Mouse (Mus musculus): Measurements from ENCODE around the gene Ubtf.

The Ubtf gene

DNA sequence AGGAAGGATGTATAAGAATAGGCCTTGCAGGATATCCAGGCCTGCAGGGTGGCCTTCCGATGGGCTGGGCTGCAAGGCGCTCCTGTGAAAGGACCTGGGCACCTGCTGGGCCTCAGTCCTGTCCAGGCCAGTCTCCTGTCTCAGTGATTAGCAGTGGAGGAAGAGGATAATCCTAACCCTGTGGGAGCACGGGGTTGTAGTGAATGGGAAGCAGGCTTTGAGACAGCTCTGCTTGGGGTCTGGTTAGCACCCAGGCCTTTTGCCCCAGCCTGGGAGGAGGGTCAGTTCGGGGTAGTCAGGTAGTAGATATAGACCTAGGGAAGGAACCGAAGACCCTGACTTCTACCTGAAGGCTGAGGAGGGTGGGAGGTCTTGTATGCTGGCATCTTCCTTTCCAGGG, 28.1 kb upstream of the Ubtf start:
- no peak for DNase-seq (ENCODE audit: low spot score in 2 of 2)

DNA sequence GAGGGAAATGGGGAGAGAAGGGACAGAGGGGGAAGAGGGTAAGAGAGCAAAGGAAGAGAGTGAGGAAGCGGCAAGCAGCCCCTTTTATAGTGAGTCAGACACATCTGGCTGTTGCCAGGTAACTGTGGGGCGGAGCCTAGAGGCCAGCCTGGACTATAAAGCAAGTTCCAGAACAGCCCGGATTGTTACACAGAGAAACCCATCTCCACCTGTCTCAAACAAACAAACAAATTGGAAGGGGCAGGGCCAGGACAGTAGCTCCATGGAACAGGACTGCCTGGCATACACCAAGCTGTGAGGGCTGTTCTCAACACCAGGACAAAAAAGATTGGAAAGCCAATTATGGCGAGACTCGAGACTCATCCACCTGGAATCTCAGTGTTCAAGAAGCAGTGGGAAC, 27.4 kb upstream of the Ubtf start:
- DNase-seq (ENCODE audit: low spot score in 2 of 2): no peak

DNA sequence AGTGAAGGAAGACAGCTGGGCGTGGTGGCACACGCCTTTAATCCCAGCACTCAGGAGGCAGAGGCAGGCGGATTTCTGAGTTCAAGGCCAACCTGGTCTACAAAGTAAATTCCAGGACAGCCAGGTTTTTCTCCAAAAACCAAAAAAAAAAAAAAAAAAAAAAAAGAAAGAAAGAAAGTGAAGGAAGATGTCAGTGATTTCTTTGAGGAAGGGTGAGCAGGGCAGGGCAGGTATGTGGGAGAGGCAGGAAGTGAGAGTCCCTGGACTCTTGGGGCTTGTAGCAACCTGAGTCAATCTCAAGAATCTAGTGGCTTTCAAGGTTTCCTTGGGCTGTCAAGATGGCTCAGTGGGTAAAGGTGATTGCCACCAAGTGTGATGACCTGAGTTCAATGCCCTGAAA, 24.9 kb upstream of the Ubtf start:
- no peak for DNase-seq (ENCODE audit: low spot score in 2 of 2)

DNA sequence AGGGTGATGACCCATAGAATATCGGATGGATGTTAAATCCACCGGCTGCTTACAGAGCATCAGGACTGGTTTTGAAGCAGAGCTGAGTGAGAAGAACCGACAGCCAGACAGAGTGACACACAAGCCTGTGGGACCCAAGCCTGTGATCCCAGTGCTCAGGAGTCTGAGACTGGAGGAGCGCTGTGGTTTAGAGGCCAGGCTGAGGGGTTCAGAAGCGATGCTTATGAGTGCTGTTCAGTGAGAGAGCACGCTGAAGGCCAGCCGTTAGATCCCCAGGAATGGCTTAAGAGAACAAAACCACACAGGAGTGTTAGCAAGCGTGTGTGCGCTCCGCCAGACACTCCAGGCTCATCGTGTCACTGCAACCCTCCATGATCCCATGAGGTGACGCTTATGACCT, 23.2 kb upstream of the Ubtf start:
- DNase-seq (ENCODE audit: low spot score in 2 of 2): no peak

DNA sequence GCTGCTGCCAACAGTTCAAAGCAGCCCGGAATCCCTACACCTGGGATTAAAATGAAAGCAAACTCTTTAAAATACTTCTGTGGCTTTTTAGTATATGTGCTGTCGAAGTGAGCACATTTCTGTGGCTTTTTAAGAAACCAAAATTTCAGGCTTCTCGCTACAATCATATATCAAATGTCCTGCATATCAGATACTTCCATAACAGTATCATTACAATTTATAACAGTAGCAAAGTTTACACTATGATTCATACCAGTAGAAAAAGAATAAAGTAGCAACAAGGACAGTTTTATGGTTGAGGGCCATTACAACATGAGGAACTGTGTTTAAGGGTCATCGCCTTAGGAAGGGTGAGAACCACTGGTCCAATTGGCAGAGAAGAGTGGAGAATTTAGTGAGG, 21.6 kb upstream of the Ubtf start:
- DNase-seq (ENCODE audit: low spot score in 2 of 2): no peak

DNA sequence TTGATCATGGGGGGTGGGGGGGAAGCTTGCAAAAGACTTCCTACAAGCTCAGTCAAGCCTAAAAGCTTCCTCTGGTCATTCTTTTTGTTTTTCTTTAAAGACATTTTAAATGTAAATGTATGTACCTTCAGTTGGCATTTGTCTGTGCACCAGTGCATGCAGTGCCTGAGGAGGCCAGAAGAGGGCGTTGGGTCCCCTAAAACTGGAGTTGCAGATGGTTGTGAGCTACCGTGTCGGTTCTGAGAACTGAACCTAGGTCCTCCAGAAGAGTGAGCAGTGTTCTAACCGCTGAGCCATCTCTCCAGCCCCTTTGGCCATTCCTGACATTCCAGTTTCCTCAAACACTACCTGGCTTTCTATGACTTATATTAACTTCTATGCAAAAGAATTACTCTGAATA, 20.1 kb upstream of the Ubtf start:
- no peak for DNase-seq (ENCODE audit: low spot score in 2 of 2)

DNA sequence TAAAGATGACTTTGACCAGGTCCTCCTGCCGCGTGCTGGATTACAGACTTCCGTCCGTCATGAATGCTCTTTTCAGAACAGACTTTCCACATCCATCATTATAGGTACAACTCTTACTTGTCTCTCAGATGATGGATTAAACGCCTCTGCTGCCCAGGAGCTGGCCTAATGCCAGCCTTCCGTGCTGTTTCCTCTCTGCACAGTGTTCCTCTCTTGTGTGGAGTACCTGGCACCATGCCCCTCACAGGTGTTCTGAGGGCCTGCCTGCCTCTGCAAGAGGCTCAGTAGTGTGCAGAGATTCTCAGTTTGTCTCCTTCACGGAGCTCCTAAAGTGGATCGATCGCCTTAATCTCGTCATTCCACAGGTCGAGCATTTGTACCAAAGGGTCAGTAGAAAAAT, 19.7 kb upstream of the Ubtf start:
- no peak for DNase-seq (ENCODE audit: low spot score in 2 of 2)

DNA sequence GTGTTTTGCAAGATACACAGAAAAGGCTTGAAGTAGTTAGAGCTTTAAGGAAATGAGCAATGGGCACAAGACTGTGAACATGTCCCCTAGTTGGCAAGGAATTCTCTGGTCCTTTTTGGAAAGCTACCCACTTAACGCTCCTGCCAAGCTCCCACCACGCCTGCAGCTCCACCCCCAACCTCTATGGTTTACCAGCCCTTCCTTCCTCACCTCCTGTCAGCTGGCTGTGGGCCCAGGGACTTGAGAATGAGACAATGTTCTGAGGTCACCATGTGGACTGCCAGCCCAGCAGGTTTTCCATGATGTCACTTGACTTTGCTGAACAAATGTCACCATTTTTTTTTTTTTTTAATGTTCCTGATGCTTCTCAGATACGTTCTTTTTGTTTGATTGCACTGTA, 19.0 kb upstream of the Ubtf start:
- DNase-seq (ENCODE audit: low spot score in 2 of 2): no peak

DNA sequence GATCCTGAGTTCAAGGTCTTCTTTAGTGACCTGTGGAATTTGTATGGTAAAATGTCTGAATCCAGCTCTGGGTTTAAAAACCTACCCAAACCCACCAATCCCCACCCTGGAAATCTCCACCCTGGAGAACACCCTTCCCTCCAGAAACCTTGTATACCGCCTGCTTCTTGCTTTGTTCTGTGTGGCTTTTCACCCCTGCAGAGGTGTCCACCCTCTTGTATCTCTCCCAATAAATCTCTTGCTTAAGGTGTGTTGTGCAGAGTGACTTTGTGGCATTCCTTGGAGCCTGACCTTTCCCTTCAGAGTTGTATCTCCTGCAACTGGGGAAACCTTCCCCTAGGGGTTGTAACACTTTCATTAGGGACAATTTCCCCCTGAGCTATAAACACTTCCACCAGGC, 18.4 kb upstream of the Ubtf start:
- no peak for DNase-seq (ENCODE audit: low spot score in 2 of 2)

DNA sequence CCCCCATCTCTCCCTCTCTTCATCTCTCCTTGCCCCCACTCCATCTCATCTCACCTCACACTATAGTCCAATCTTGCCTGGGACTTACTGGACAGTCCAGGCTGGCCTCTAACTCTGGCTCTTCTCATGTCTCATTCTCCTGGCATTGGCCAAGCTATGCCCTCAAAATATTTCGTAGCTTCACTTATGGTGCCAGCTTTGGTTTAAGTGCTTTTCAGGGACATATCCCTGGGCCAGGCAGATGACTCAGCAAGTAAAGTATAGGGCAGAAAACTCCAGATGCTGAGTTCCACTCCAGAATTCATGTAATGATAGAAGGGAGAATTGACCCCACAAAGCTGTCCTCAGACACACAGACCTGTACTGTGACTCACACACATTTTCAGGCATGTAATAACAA, 16.6 kb upstream of the Ubtf start:
- no peak for DNase-seq (ENCODE audit: low spot score in 2 of 2)

DNA sequence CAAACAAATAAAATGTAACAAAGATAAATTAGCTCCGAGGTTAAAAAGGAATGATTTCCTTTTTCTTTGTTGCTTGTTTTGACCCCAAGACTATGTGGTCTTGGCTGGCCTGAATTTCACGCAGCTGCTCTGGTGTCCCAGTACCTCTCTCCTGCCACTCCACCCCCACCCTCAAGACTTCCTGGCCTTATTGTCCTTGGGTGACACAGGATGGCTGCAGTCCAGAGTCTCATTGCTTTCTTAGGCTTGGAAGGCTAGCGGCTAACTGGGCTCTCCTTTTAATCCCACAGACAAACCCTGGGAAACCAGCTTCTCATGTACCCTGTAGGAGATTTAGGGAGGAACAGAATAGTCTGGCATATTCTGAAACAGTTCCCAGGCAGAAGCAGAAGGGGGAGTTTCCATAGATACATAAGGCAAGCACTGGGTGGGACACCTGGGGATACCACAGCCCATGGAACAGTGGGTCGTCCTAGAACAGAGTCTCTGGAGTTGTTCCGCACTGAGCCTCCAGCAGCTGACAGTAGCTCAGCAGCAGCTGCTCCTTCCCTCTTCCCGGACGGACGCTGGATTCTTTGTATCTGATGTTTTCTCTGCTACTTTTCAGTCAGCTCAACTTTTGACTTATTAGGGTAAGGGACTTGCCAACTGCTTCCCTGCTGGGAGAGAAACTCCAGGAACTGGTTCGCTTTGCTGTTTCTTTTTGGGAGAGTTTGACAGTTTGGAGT, 15.6 kb upstream of the Ubtf start:
- no peak for DNase-seq (ENCODE audit: low spot score in 2 of 2)

DNA sequence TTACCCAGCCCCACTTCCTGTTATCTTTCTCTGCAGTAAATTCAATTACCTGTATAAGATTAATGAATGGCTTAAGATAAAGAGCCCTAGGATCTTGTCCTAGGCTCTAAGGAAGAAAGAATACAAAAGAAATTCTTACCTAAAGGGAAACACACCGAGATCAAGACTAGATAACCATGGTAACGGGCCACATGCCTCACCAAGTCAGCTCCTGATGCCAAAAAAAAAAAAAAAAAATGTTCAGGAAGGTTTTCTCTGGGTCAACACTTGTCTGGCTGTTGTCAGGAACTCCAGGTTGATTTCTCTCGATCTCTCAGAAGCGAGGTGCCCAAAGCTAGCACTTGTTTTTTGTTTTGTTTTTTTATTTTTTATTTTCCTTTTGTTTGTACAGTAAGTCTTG, 14.5 kb upstream of the Ubtf start:
- no peak for DNase-seq (ENCODE audit: low spot score in 2 of 2)

DNA sequence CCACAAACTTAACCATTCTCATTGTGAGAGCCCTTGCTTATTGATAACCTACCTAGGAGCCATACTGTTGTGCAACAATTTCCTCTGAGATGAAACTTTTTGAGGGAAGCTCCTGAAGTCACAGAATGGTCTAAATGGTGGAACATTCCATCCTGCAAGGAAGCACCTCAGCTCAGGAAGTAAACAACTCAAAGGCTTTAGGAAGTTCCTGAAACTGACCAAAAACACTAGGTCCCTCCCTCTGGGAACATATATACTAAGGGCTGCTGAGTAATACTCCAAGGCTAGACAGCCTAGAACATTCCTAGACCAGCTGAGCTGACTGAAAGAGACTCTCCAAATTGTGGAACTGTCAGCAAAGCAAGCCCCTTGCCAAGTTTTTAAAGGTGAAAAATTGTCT, 13.5 kb upstream of the Ubtf start:
- DNase-seq (ENCODE audit: low spot score in 2 of 2): no peak

DNA sequence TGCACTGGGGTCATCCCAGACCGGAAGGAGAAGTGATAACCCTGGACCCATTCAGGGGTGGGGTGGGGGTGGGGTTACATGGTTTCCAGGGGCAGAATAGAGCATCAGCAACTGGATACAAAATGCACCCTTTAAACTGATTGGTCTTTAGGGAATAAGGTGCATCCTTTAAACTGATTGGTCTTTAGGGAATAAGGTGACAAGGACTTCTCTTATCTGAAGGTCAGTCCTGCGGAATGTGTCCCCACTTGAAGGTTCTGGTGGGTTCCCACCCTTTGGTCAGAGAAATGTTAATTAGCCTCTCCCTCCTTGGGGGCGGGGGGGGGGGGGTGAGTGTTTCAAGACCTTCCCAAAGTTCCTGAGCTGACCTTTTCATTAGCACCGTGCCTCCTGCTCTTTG, 12.3 kb upstream of the Ubtf start:
- DNase-seq (ENCODE audit: low spot score in 2 of 2): no peak

DNA sequence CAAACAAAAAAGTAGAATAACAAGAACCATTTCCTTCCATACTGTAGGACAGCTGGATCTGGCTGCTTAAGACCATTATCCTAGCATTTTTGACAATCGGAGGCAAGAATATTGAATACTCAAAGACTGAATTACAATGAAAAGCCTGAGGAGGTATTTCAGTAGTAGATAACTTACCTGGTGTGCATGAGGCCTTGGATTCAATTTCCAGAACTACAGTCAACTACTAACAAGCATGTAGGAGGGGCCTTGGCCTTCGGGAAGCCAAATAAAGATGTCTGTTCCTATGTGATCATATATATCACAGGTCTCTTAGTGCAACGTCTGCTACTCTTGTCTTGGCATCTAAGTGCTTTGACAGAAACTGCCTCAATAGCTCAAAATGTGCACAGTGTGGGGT, 10.5 kb upstream of the Ubtf start:
- DNase-seq (ENCODE audit: low spot score in 2 of 2): no peak

DNA sequence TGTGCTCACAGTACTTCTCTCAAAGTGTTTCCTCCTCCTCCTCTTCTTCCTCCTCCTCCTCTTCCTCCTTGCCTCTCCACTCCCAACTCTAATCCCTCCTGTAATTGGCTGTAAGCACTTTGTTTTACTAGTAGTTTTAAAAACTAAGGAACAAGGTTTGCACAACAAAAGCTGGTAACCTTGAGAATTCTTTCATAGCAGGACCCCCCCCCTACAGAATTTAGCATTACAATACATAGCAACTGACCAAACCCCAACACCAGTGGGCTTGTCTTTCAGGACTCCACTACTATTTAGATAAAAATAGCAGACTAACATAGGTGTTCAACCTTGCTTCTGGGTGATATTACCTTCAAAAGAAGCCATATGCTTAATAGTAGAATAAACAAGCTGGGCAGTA, 10.0 kb upstream of the Ubtf start:
- DNase-seq (ENCODE audit: low spot score in 2 of 2): no peak

DNA sequence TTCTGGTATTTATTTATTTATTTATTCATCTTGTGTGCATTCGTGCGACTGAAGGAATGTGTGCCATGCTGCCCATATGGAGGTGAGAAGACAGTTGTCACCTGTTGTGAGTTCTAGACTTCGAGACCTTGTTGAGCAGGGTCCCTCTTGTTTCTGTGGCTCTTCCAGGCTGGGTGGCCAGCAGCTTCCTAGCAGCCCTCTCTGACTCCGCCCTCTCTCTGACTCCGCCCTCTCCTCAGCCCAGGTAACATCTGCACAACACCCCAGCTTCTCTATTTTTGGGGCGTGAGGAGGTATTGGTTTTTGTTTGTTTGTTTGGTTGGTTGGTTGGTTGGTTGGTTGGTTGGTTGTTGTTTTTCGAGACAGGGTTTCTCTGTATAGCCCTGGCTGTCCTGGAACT, 8.3 kb upstream of the Ubtf start:
- DNase-seq (ENCODE audit: low spot score in 2 of 2): no peak

DNA sequence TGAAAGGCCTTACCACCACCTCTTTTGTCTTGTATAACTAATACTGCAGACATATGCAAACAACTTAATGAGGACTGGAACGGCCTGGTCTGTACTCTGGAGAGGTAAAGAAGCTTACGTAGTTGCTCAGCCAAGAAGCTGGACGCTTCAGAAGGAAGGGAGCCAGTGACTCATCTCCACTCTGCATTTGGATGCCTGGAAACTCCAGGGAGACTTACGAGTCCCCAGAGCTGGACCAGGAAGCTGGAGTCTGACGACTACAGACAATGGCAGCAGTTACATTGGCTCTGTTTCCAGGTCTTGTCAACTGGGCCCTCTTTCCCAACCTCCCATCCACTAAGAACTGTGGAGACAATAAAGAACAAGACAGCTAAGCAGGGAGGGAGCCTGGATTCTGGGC, 7.7 kb upstream of the Ubtf start:
- no peak for DNase-seq (ENCODE audit: low spot score in 2 of 2)

DNA sequence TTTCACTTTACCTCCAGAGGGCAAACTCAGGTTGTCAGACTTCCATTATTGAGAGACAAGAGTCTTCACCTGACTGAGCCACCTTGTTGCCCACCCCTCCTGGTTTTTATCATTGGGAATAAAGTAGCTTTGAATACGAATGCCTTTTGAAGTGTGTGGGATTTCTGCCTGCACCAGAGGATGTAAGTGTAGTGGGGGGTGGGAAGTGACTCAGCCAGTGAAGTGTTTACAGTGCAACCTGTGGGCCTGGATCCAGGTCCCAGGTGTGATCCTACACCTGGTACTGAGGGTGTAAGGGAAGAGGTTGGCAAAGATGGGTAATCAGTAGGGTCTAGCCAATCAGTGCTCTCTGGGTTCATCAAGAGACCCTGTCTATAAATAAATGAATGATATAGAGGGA, 4.0 kb upstream of the Ubtf start:
- DNase-seq (ENCODE audit: low spot score in 2 of 2): no peak

DNA sequence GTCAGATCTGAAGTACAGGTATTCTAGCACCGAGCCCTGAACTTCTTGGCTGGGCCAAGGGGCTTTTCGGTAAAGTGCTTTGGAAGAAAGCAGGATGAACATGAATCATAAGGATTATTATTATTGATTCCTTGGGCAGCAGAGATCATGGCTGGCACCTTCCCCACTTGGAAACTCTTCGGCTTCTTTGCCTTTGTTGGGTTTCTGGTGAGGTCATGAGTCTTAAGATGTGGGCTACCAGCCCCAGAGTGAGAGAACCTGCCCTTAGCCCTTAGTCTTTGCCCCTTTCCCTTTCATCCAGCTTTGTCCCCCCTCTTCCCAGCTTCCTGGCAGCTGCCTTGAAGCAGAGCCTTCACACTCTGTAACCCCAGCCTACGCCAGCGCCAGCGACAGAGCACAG, 2.4 kb upstream of the Ubtf start:
- DNase-seq (ENCODE audit: low spot score in 2 of 2): no peak

DNA sequence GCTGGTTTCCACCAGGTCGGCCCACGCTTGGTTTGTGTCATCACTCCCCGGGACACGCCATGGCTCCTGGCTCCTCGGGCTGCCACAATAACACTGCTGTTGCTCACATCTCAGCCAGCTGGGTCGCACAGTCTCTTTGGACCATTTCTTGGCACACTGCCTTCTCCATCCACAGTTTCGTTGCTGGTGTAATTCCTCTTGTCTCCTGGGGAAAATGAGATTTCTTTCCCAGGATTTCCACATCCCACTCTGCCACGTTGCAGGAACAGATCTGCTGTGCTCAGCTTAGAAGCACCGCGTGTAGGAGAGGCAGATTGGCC, 1.1 kb upstream of the Ubtf start:
- DNase-seq (ENCODE audit: low spot score in 2 of 2): peak; percentile 72 to 77

DNA sequence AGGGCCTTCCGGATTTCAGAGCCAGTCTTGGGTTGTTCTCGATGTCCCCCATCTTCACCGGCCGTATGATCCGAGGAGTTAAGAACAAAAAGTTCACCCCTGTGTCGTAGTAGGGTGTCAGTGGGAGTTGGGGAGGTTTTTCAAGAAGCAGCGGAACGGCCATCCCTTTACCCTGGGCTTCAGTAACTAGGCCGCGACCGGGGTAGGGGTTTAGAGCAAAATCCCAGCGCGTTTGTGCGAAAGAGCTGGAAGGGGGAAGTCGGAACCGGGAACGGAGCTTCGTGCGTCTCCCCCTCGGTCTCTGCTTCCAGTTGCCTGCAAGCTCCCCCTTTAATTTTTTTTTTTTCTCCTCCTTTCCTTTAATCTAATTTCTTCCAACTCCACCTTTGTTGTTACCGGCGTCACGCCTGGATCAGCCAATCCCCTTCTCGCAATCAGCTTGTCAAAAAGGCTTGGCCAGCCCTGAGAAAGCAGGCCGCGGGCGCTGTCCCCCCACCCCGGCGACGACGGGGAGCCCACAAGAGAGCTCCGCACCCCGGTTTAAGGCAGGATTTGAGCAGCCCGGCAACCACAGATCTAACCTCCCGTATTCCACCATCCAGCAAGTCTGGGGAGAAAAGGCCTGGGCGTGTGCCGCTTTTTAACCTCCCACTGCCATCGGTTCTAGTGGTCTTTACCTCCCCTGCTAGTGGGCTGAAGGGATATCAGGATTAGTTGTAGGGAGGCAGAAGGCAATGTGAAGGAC, 571 bp upstream of the Ubtf start:
- DNase-seq (ENCODE audit: low spot score in 2 of 2): peak; percentile 76 to 78

DNA sequence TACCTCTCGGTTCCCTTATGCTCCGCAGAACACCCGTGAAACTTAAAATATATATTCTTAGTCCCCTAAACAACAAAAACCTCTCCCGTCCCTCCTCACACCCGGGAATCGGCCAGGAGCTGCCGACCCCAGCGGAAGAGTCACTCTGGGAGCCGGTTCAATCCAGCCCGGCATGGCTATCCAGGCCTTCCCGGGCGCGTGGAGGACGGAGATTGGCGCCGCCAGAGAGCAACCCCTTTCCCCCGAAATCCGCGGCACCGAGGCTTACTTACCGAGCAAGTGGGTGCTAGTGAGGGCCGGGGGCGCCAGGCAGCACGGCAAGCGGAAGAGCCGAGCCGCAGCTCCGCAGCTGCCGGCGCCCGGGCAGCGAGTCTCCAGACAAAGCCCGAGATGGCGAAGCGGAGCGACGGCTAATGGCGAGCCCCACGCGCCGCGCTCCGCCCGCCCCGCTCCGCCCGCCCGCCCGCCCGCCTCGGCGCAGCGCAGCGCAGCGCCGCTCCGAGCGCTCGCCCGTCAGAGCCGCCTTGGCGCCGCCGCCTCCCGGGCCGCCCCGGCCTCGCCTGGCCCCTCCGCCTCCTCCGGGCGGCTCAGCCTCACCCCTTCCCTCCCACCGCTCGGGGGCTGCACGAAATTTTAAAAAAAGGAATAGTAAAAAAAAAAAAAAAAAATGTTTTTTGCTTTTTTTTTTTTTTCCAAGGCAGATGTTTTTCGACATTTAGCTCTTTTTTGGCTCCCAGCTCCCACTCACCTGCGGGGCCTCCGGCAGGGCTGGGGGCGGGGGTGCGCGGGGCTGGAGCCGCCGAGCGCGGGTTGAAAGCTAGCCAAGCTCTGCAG, 749 bp downstream of the Ubtf start:
- DNase-seq (ENCODE audit: low spot score in 2 of 2): peak in 1 of 2 experiments; percentile 35
